Mouse (Mus musculus): ENCODE results near the gene Tfdp2.
"Not testable (repeated sequence)": the region's sequence is repeated elsewhere in the genome, so short reads cannot be mapped to it uniquely, and the experiment has no call there.

The Tfdp2 gene

GRCm38 (mm10) chr9:96319333-96319732, 123.3 kb downstream of the Tfdp2 start:
- DNase-seq = no peak

GRCm38 (mm10) chr9:96320551-96320980, 124.5 kb downstream of the Tfdp2 start:
- DNase-seq = no peak

- DNase-seq = peak; percentile 59
Measured at GRCm38 (mm10) chr9:96322411-96323152, 126.5 kb downstream of the Tfdp2 start.

GRCm38 (mm10) chr9:96324502-96324901, 128.4 kb downstream of the Tfdp2 start:
- DNase-seq = peak; percentile 33

GRCm38 (mm10) chr9:96326496-96326923, 130.4 kb downstream of the Tfdp2 start:
- peak; percentile 82 for DNase-seq

GRCm38 (mm10) chr9:96328226-96328625, 132.2 kb downstream of the Tfdp2 start:
- DNase-seq = peak; percentile 42

- DNase-seq = no peak
Measured at GRCm38 (mm10) chr9:96331146-96331545, 135.1 kb downstream of the Tfdp2 start.

GRCm38 (mm10) chr9:96345750-96346149, 149.7 kb downstream of the Tfdp2 start:
- no peak for DNase-seq

- no peak for DNase-seq
Measured at GRCm38 (mm10) chr9:96348885-96349284, 152.8 kb downstream of the Tfdp2 start.

- peak; percentile 47 for DNase-seq
Measured at GRCm38 (mm10) chr9:96350010-96350409, 153.9 kb downstream of the Tfdp2 start.

- DNase-seq = no peak
Measured at GRCm38 (mm10) chr9:96350476-96350875, 154.4 kb downstream of the Tfdp2 start.

- not testable (repeated sequence) for DNase-seq
Measured at GRCm38 (mm10) chr9:96351771-96352170, 155.7 kb downstream of the Tfdp2 start.

GRCm38 (mm10) chr9:96353121-96353769, 157.2 kb downstream of the Tfdp2 start:
- DNase-seq = no peak

GRCm38 (mm10) chr9:96353799-96354198, 157.7 kb downstream of the Tfdp2 start:
- peak; percentile 20 for DNase-seq

GRCm38 (mm10) chr9:96360056-96360455, 164.0 kb downstream of the Tfdp2 start:
- no peak for DNase-seq

- DNase-seq = peak; percentile 67
Measured at GRCm38 (mm10) chr9:96363581-96364140, 167.6 kb downstream of the Tfdp2 start.

- DNase-seq = peak; percentile 100
Measured at GRCm38 (mm10) chr9:96364141-96364838, 168.2 kb downstream of the Tfdp2 start, which contains the start of gene Atp1b3. Gene Atp1b3, minus strand, starts transcription at chr9:96364442.

- no peak for DNase-seq
Measured at GRCm38 (mm10) chr9:96365271-96365872, 169.3 kb downstream of the Tfdp2 start.

GRCm38 (mm10) chr9:96369654-96370384, 173.7 kb downstream of the Tfdp2 start:
- no peak for DNase-seq

GRCm38 (mm10) chr9:96371075-96371474, 175.0 kb downstream of the Tfdp2 start:
- DNase-seq = no peak
